Mouse (Mus musculus) liver, postnatal 0 days (tissue): ENCODE results near the gene Rps27. TPM values are rescaled to one million over a fixed set of nuclear protein-coding genes. Genes with fewer than 3 reads are reported as not detected.

Experiments used
- ATAC-seq: fragments of 200-750 bp; cut with Nextera tagmentation; 2 replicates; pipeline ENCODE4 v1.8.0; 2017; ENCODE audit warnings: mild to moderate bottlenecking, moderate library complexity
- DNase-seq: peaks from one replicate; pipeline ENCODE4 v3.0.0-alpha.2; 2016
- H3K27ac ChIP-seq: fragments of 300-500 bp; sonication (generic); 2 replicates; pipeline ENCODE4 v1.5.1; 2014; ENCODE audit warnings: antibody characterized with exemption, moderate library complexity, mild to moderate bottlenecking, low read depth
- H3K27me3 ChIP-seq: fragments of 300-500 bp; sonication (generic); 2 replicates; pipeline ENCODE4 v1.6.1; 2014; ENCODE audit warnings: low read length, control low read depth, mixed read lengths; ENCODE audit not compliant: insufficient read depth
- H3K36me3 ChIP-seq: fragments of 300-500 bp; sonication (generic); replicated peaks from 2 replicates; pipeline ENCODE4 v1.6.1; 2014; ENCODE audit warnings: mild to moderate bottlenecking, control low read depth, low read length, moderate library complexity, mixed read lengths; ENCODE audit not compliant: insufficient read depth
- H3K4me1 ChIP-seq: fragments of 300-500 bp; sonication (generic); 2 replicates; pipeline ENCODE4 v1.6.1; 2014; ENCODE audit warnings: antibody characterized with exemption, mild to moderate bottlenecking, control low read depth; ENCODE audit not compliant: insufficient read depth
- H3K4me2 ChIP-seq: fragments of 300-500 bp; sonication (generic); 2 replicates; pipeline ENCODE4 v1.6.1; 2014; ENCODE audit warnings: low read depth, mild to moderate bottlenecking, low read length, moderate library complexity, mixed read lengths
- H3K4me3 ChIP-seq: fragments of 300-500 bp; sonication (generic); 2 replicates; pipeline ENCODE4 v1.5.1; 2014; ENCODE audit warnings: low read depth, low read length
- H3K9ac ChIP-seq: fragments of 300-500 bp; sonication (generic); replicated peaks from 2 replicates; pipeline ENCODE4 v1.6.1; 2014; ENCODE audit warnings: mild to moderate bottlenecking, moderate library complexity
- H3K9me3 ChIP-seq: fragments of 300-500 bp; sonication (generic); 2 replicates; pipeline ENCODE4 v1.6.1; 2016; ENCODE audit warnings: mild to moderate bottlenecking, control low read depth, low read length, mixed read lengths
- CTCF ChIP-seq: sonication (generic); IDR thresholded peaks from 2 replicates; pipeline ENCODE4 v1.5.1; 2016; ENCODE audit warnings: antibody characterized with exemption, low read depth
- EP300 ChIP-seq: IDR thresholded peaks from 2 replicates; pipeline ENCODE4 v1.6.1; 2016; ENCODE audit warnings: antibody characterized with exemption, low read depth, mild to moderate bottlenecking
- WGBS: fragments of 180-500 bp; shearing (Covaris S2); extraction: QIAGEN DNeasy Blood & Tissue Kit; methylation state at CpG from one replicate; pipeline ENCODE4 v1.1.7; 2014; ENCODE audit not compliant: insufficient replicate concordance; 5-methylcytosine and 5-hydroxymethylcytosine counted together
- polyA plus RNA-seq: library from polyadenylated mRNA; unstranded; fragments of >200 nt; fragmentation: Nextera tagmentation; extraction: Ambion mirVana; gene quantifications from 2 replicates; pipeline ENCODE4 v1.2.1, GENCODE M21; 2015

Rps27 gene
- polyA plus RNA-seq, 1 experiment from 2014 or later, result 821 TPM

- Histone ChIP-seq H3K27ac (peak overlapping the region; percentile 50; the same call in 1 of the 2 replicates), H3K4me2 (no peak overlapping the region), H3K27me3 (no peaks in the 10 kb centered on the region), H3K4me1 (no peaks in the 10 kb centered on the region), H3K9me3 (no peaks in the 10 kb centered on the region), H3K9ac (no peak overlapping the region), H3K36me3 (no peaks in the 10 kb centered on the region), H3K4me3 (no peak overlapping the region)
- DNase-seq (no peak), ATAC-seq (peak; percentile 67)
- TF ChIP-seq EP300 (no peak), CTCF (no peak)
- WGBS, result 58% methylated on average over 1 of the region's 1 CpGs
Observed at GRCm38 (mm10) chr3:90197548-90197947, 15.9 kb downstream of the Rps27 start.

GRCm38 (mm10) chr3:90195644-90196043 is 17.8 kb downstream of the Rps27 start:
- Histone ChIP-seq H3K9me3 (no peaks in the 10 kb centered on the region), H3K4me2 (no peak overlapping the region), H3K27me3 (no peaks in the 10 kb centered on the region), H3K27ac (no peak overlapping the region), H3K4me3 (no peak overlapping the region), H3K36me3 (no peaks in the 10 kb centered on the region), H3K9ac (no peak overlapping the region), H3K4me1 (no peaks in the 10 kb centered on the region)
- ATAC-seq (no peak), DNase-seq (no peak)
- TF ChIP-seq EP300 (no peak), CTCF (no peak)
- WGBS, result 76% methylated on average over 1 of the region's 1 CpGs

DNA sequence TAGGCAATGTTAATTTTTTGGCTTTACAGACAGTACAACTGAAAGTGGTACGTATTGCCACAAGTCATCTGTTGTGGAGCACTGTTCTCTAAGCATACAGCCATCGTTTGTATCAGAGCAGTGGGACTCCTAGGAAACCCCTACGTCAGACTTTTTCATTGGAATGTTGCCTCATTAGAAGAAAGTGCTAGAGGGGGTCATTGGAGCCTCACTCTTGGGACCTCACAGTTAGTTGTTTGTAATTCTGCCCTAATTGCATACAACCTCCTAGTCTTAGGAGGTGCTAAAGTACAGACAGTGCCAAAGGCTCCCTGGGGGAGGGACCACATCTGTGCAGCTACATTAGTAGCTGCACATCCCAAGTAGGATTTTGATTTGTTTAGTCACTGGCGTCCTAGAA is 18.7 kb downstream of the Rps27 start:
- WGBS, result 62% methylated on average over 4 of the region's 4 CpGs
- H3K27ac ChIP-seq, result no peak overlapping the region
- no peaks in the 10 kb centered on the region for H3K4me1 ChIP-seq
- no peak overlapping the region for H3K4me2 ChIP-seq
- ATAC-seq, result no peak
- H3K36me3 ChIP-seq, result no peaks in the 10 kb centered on the region
- no peak overlapping the region for H3K4me3 ChIP-seq
- no peak for DNase-seq
- no peak overlapping the region for H3K9ac ChIP-seq
- no peaks in the 10 kb centered on the region for H3K27me3 ChIP-seq
- TF ChIP-seq CTCF (no peak), EP300 (no peak)
- no peaks in the 10 kb centered on the region for H3K9me3 ChIP-seq

DNA sequence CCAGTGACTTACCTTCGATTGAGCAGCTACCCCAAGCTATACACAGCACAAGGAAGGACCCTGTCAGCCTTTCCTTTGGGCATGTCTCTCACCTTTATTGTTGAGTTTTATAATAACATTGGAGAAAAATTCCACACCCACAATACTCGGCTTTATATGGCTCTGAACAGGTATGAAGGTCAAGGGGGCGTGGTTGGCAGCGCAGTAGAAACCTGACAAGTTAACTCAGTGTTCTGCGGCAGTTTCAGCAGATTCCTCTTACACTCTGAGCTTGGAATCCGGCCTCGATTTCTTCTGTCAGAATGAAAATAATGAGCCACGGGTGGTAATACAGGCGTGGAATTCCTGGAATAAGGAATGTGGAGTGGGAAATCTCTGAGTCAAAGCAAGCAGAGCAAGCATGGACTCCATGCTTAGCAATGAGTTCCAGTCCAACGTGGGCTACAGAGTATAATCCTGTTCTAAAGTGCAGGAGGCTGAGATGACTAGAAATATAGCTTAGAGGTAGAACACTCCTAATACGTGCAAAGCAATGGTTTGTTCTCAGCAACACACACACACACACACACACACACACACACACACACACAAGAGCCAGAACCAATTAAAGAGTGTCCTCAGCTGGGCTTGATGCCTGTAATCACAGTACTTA is 22.5 kb downstream of the Rps27 start:
- ATAC-seq (no peak), DNase-seq (no peak)
- TF ChIP-seq CTCF (no peak), EP300 (no peak)
- WGBS, result 66% methylated on average over 11 of the region's 11 CpGs
- no peaks in the 10 kb centered on the region for H3K9me3 ChIP-seq
- H3K4me1 ChIP-seq, result no peaks in the 10 kb centered on the region
- H3K27me3 ChIP-seq, result no peaks in the 10 kb centered on the region
- no peak overlapping the region for H3K4me3 ChIP-seq
- H3K36me3 ChIP-seq, result no peaks in the 10 kb centered on the region
- H3K27ac ChIP-seq, result no peak overlapping the region
- no peak overlapping the region for H3K9ac ChIP-seq
- H3K4me2 ChIP-seq, result no peak overlapping the region

DNA sequence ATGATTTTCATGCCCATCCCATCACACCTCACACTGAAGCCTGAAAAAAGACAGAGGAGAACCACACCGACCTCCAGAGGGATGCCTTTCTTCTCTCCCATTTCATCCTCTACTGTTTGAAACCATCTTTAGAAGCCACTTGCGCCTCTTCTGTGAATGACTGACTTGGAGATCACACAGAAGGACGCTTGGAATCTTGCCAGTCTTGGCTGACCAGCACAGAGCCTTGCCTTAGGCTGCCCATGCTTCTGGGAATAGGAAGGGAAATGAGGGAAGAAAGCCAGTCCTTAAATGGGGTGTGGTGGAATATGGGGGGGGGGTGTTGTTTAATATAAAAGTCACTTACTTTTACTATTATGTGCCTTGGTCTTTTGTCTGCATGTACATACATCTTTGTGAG is 29.9 kb downstream of the Rps27 start:
- Histone ChIP-seq H3K9me3 (no peaks in the 10 kb centered on the region), H3K36me3 (no peaks in the 10 kb centered on the region), H3K9ac (no peak overlapping the region), H3K4me2 (no peak overlapping the region), H3K27ac (no peak overlapping the region), H3K4me1 (no peaks in the 10 kb centered on the region), H3K4me3 (no peak overlapping the region), H3K27me3 (no peaks in the 10 kb centered on the region)
- DNase-seq (no peak), ATAC-seq (no peak)
- WGBS, result 76% methylated on average over 3 of the region's 3 CpGs
- TF ChIP-seq EP300 (no peak), CTCF (no peak)

DNA sequence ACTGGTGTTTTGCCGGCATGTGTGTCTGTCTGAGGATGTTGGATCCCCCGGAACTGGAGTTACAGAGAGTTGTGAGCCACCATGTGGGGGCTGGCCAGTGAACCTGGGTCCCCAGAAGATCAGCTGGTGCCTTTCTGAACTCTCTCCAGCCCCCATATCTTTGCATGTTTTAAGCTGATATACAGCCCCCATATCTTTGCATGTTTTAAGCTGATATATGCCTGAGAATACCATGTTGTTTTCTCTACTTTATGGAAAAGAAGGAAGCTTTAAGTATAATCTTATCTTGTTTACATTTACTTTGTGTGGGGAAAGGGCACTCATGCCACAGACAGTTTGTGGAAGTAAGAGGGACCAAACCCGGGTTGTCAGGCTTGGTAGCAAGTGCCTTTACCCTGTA is 33.9 kb downstream of the Rps27 start:
- H3K27me3 ChIP-seq, result no peaks in the 10 kb centered on the region
- H3K4me2 ChIP-seq, result no peak overlapping the region
- no peaks in the 10 kb centered on the region for H3K36me3 ChIP-seq
- H3K9me3 ChIP-seq, result no peaks in the 10 kb centered on the region
- TF ChIP-seq CTCF (no peak), EP300 (no peak)
- H3K27ac ChIP-seq, result no peak overlapping the region
- no peak for ATAC-seq
- H3K9ac ChIP-seq, result no peak overlapping the region
- H3K4me3 ChIP-seq, result no peak overlapping the region
- H3K4me1 ChIP-seq, result no peaks in the 10 kb centered on the region
- no peak for DNase-seq
- 49% methylated on average over 3 of the region's 3 CpGs for WGBS

Other genes starting within 250 kb of the Rps27 start
- 95.6 and 99.6 TPM in 2 replicates for gene Hax1, start 214.9 kb downstream of the Rps27 start, polyA plus RNA-seq
- gene 4933434E20Rik, start 162.0 kb downstream of the Rps27 start, polyA plus RNA-seq, result 64.6 and 66.7 TPM in 2 replicates
- 57.4 TPM in 2 replicates for gene Ubap2l, start 161.0 kb downstream of the Rps27 start, polyA plus RNA-seq
- gene Tpm3, start 141.0 kb downstream of the Rps27 start, polyA plus RNA-seq, result 156 and 162 TPM in 2 replicates
- 0.02 and 0.04 TPM in 2 replicates for gene Nup210l, start 109.5 kb downstream of the Rps27 start, polyA plus RNA-seq
- 4.9 and 6.1 TPM in 2 replicates for gene Rab13, start within 50 bp of the Rps27 start, polyA plus RNA-seq
- 68.7 and 74.3 TPM in 2 replicates for gene Jtb, start 17.9 kb upstream of the Rps27 start, polyA plus RNA-seq
- gene Creb3l4, start 29.9 kb upstream of the Rps27 start, polyA plus RNA-seq, result 0.15 and 0.41 TPM in 2 replicates
- 41.7 and 54.0 TPM in 2 replicates for gene Slc39a1, start 34.5 kb upstream of the Rps27 start, polyA plus RNA-seq
- 6.6 and 7.9 TPM in 2 replicates for gene Crtc2, start 40.5 kb upstream of the Rps27 start, polyA plus RNA-seq
- 2.0 TPM in 2 replicates for gene Dennd4b, start 51.5 kb upstream of the Rps27 start, polyA plus RNA-seq
- gene Gatad2b, start 79.5 kb upstream of the Rps27 start, polyA plus RNA-seq, result 2.3 and 3.1 TPM in 2 replicates
- gene Slc27a3, start 176.3 kb upstream of the Rps27 start, polyA plus RNA-seq, result 0.58 and 0.69 TPM in 2 replicates
- gene Ints3, start 220.0 kb upstream of the Rps27 start, polyA plus RNA-seq, result 4.0 and 4.6 TPM in 2 replicates